Mouse (Mus musculus) splenic B cell, adult 2 months (primary cell): Measurements from ENCODE around the gene Jade2.

ENCODE experiments used
- DNase-seq: peaks from one replicate; pipeline ENCODE4 v3.0.0-alpha.2; 2011; ENCODE audit warnings: low read depth, low spot score
- H3K27me3 ChIP-seq: 2 replicates; pipeline ENCODE4 v1.6.1; 2012; ENCODE audit warnings: mild to moderate bottlenecking, low read length, moderate library complexity, mixed read lengths; ENCODE audit not compliant: control insufficient read depth, poor library complexity, insufficient read depth, severe bottlenecking
- H3K36me3 ChIP-seq: 2 replicates; pipeline ENCODE4 v1.6.1; 2012; ENCODE audit warnings: mild to moderate bottlenecking, low read length, moderate library complexity, mixed read lengths; ENCODE audit not compliant: control insufficient read depth, poor library complexity, insufficient read depth, severe bottlenecking

Jade2 gene

GRCm38 (mm10) chr11:51764816-51765215 lies 92.6 kb downstream of the Jade2 start:
- no peak for DNase-seq
- Histone ChIP-seq H3K27me3 (no peaks in the 10 kb centered on the region), H3K36me3 (no peaks in the 10 kb centered on the region)

GRCm38 (mm10) chr11:51763955-51764354 lies 93.5 kb downstream of the Jade2 start:
- Histone ChIP-seq H3K27me3 (no peaks in the 10 kb centered on the region), H3K36me3 (no peaks in the 10 kb centered on the region)
- DNase-seq: no peak
